Mouse (Mus musculus): Measurements from ENCODE around the gene Galnt9.

The Galnt9 gene

GRCm38 (mm10) chr5:110543951-110544690 lies at the start of gene Galnt9:
Gene Galnt9, plus strand, starts transcription at chr5:110544355.
- DNase-seq, result peak; percentile 16

- DNase-seq, result no peak
These were observed 49.8 kb upstream of the Galnt9 start for GRCm38 (mm10) chr5:110494396-110494795.

GRCm38 (mm10) chr5:110495051-110495450 lies 49.1 kb upstream of the Galnt9 start:
- no peak for DNase-seq

- DNase-seq, result no peak
These were observed 46.6 kb upstream of the Galnt9 start for GRCm38 (mm10) chr5:110497556-110497955.

- DNase-seq, result no peak
These were observed 46.1 kb upstream of the Galnt9 start for GRCm38 (mm10) chr5:110498071-110498470.

GRCm38 (mm10) chr5:110500233-110500632 lies 43.9 kb upstream of the Galnt9 start:
- no peak for DNase-seq

GRCm38 (mm10) chr5:110503361-110503760 lies 40.8 kb upstream of the Galnt9 start:
- no peak for DNase-seq

- no peak for DNase-seq
These were observed 38.4 kb upstream of the Galnt9 start for GRCm38 (mm10) chr5:110505611-110506294.

GRCm38 (mm10) chr5:110506295-110506616 lies 37.9 kb upstream of the Galnt9 start:
- DNase-seq, result no peak

GRCm38 (mm10) chr5:110506856-110507255 lies 37.3 kb upstream of the Galnt9 start:
- DNase-seq, result no peak

GRCm38 (mm10) chr5:110507943-110508342 lies 36.2 kb upstream of the Galnt9 start:
- no peak for DNase-seq

- no peak for DNase-seq
These were observed 33.8 kb upstream of the Galnt9 start for GRCm38 (mm10) chr5:110510357-110510756.

- DNase-seq, result no peak
These were observed 30.4 kb upstream of the Galnt9 start for GRCm38 (mm10) chr5:110513791-110514190.

GRCm38 (mm10) chr5:110514694-110515093 lies 29.5 kb upstream of the Galnt9 start:
- DNase-seq, result peak; percentile 46

GRCm38 (mm10) chr5:110516390-110516789 lies 27.8 kb upstream of the Galnt9 start:
- no peak for DNase-seq

GRCm38 (mm10) chr5:110518086-110518783 lies 25.9 kb upstream of the Galnt9 start:
- DNase-seq, result no peak

GRCm38 (mm10) chr5:110520974-110521373 lies 23.2 kb upstream of the Galnt9 start:
- no peak for DNase-seq

GRCm38 (mm10) chr5:110521822-110522221 lies 22.3 kb upstream of the Galnt9 start:
- no peak for DNase-seq

GRCm38 (mm10) chr5:110523296-110523695 lies 20.9 kb upstream of the Galnt9 start:
- no peak for DNase-seq

- DNase-seq, result no peak
These were observed 18.5 kb upstream of the Galnt9 start for GRCm38 (mm10) chr5:110525701-110526100.

GRCm38 (mm10) chr5:110526556-110526955 lies 17.6 kb upstream of the Galnt9 start:
- no peak for DNase-seq

- DNase-seq, result no peak
These were observed 13.1 kb upstream of the Galnt9 start for GRCm38 (mm10) chr5:110531091-110531490.

- no peak for DNase-seq
These were observed 9.8 kb upstream of the Galnt9 start for GRCm38 (mm10) chr5:110534402-110534801.

- DNase-seq, result no peak
These were observed 8.2 kb upstream of the Galnt9 start for GRCm38 (mm10) chr5:110535964-110536363.
